Mouse (Mus musculus) midbrain, postnatal 0 days (tissue): ENCODE measurements around the gene Cav2. TPM values are rescaled to one million over a fixed set of nuclear protein-coding genes. Genes with fewer than 3 reads are reported as not detected.

Experiments
- ATAC-seq: fragments of 200-750 bp; cut with Nextera tagmentation; 2 replicates; pipeline ENCODE4 v1.8.0; 2017; ENCODE audit warnings: moderate number of reproducible peaks, mild to moderate bottlenecking, moderate TSS enrichment, moderate library complexity; ENCODE audit not compliant: low FRiP score
- DNase-seq: peaks from one replicate; pipeline ENCODE4 v3.0.0-alpha.2; 2015; ENCODE audit warnings: low spot score
- H3K27ac ChIP-seq: fragments of 300-500 bp; sonication (generic); 2 replicates; pipeline ENCODE4 v1.5.1; 2014; ENCODE audit warnings: low read depth, mild to moderate bottlenecking, low read length, mixed read lengths
- H3K27me3 ChIP-seq: fragments of 300-500 bp; sonication (generic); 2 replicates; pipeline ENCODE4 v1.6.1; 2014; ENCODE audit warnings: low read length, control low read depth, mixed read lengths; ENCODE audit not compliant: insufficient read depth
- H3K36me3 ChIP-seq: fragments of 300-500 bp; sonication (generic); 2 replicates; pipeline ENCODE4 v1.6.1; 2014; ENCODE audit warnings: low read length, control low read depth, mixed read lengths; ENCODE audit not compliant: insufficient read depth
- H3K4me1 ChIP-seq: fragments of 300-500 bp; sonication (generic); 2 replicates; pipeline ENCODE4 v1.6.1; 2014; ENCODE audit warnings: mild to moderate bottlenecking, control low read depth, antibody characterized with exemption, low read length, mixed read lengths; ENCODE audit not compliant: insufficient read depth
- H3K4me2 ChIP-seq: fragments of 300-500 bp; sonication (generic); 2 replicates; pipeline ENCODE4 v1.6.1; 2014; ENCODE audit warnings: low read depth, mild to moderate bottlenecking, low read length, mixed read lengths; ENCODE audit not compliant: poor library complexity, severe bottlenecking
- H3K4me3 ChIP-seq: fragments of 300-500 bp; sonication (generic); 2 replicates; pipeline ENCODE4 v1.5.1; 2014; ENCODE audit warnings: low read depth, mild to moderate bottlenecking, low read length, moderate library complexity
- H3K9ac ChIP-seq: fragments of 300-500 bp; sonication (generic); replicated peaks from 2 replicates; pipeline ENCODE4 v1.6.1; 2014; ENCODE audit warnings: mild to moderate bottlenecking, low read length, moderate library complexity, mixed read lengths; ENCODE audit not compliant: poor library complexity, severe bottlenecking
- H3K9me3 ChIP-seq: fragments of 300-500 bp; sonication (generic); 2 replicates; pipeline ENCODE4 v1.6.1; 2016; ENCODE audit warnings: low read length, control low read depth
- CTCF ChIP-seq: IDR thresholded peaks from 2 replicates; pipeline ENCODE4 v1.5.1; 2016; ENCODE audit warnings: antibody characterized with exemption, mild to moderate bottlenecking
- WGBS: fragments of 180-500 bp; shearing (Covaris S2); extraction: QIAGEN DNeasy Blood & Tissue Kit; methylation state at CpG from one replicate; pipeline ENCODE4 v1.1.7; 2014; 5-methylcytosine and 5-hydroxymethylcytosine counted together
- polyA plus RNA-seq: library from polyadenylated mRNA; unstranded; fragments of >200 nt; fragmentation: Nextera tagmentation; extraction: Ambion mirVana; gene quantifications from 2 replicates; pipeline ENCODE4 v1.2.1, GENCODE M21; 2015
- total RNA-seq: library from RNA; depleted of rRNA; stranded (reverse); fragments of >200 nt; gene quantifications from 2 replicates; pipeline ENCODE4 v1.2.3, GENCODE M21; 2014; rRNA removed

Cav2 gene
- total and polyA plus RNA-seq, 2 experiments from 2014 or later: 17.0 to 18.6 TPM

DNA sequence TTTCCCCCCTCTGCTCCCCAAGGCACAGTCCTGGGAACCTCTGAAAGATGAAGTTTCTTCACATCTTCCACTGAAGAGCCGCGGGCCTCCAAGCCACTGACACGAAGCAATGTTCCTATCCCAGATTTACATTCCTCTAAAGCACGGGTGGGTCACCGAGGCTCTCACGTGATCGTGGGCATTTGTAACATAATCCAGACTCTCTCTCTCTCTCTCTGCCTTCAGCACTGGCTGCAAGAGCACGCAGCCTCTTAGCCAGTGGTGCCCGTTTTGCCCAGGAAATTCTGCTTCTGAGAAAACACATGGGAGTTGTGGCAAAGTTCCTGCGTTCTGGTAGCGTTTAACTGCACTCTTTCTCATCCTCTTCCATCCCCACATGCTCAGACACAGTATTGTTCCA lies 46.2 kb downstream of the Cav2 start:
- Histone ChIP-seq H3K9me3 (no peaks in the 10 kb centered on the region), H3K4me2 (no peak overlapping the region), H3K4me3 (no peak overlapping the region), H3K36me3 (no peaks in the 10 kb centered on the region), H3K4me1 (no peaks in the 10 kb centered on the region), H3K27me3 (no peaks in the 10 kb centered on the region), H3K9ac (no peak overlapping the region), H3K27ac (no peak overlapping the region)
- no peak for TF ChIP-seq CTCF
- 44% methylated on average over 11 of the region's 11 CpGs for WGBS
- ATAC-seq (no peak), DNase-seq (no peak)

DNA sequence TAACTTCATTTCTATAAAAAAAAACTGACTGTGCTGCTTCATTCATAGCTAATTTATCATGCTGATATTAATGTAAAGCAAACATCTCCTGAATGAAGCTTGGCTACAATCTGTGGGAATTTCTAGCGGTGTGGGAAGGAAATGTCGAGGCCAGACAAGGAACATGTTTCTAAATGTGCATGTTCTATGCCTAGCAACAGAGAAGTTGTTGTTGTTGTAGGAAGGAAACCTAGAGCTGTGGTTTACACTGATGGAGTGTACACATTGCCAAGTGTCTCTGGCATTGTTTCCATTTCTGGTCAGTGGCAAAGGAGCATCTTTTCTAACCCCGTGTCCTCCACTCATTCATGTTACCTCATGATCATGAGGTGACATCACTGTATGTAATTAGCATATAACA lies 48.8 kb downstream of the Cav2 start:
- no peaks in the 10 kb centered on the region for H3K27me3 ChIP-seq
- H3K4me3 ChIP-seq: no peak overlapping the region
- ATAC-seq (no peak), DNase-seq (no peak)
- no peaks in the 10 kb centered on the region for H3K4me1 ChIP-seq
- H3K36me3 ChIP-seq: no peaks in the 10 kb centered on the region
- H3K9me3 ChIP-seq: no peaks in the 10 kb centered on the region
- WGBS: 84% methylated on average over 3 of the region's 3 CpGs
- H3K9ac ChIP-seq: no peak overlapping the region
- no peak overlapping the region for H3K27ac ChIP-seq
- no peak for TF ChIP-seq CTCF
- H3K4me2 ChIP-seq: no peak overlapping the region

DNA sequence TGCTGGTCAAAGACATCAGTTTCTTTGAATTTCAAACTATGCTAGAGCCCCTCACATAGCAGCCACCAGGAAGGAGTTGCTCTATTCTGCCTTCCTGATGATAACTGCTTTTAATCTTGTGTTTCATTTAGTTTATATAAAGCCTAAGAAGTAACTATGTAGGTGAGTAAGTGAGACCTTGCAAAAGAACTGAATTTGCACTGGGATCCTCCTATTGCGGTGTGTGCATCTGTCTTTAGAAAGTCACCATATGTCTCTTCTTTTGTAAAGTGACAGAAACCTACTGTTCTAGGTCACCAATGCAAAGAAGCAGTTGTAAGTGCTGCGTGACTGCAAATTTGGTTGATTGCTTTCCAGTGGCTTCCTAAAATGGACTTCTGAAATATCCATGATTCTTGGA lies 56.7 kb downstream of the Cav2 start:
- no peak overlapping the region for H3K27ac ChIP-seq
- no peak overlapping the region for H3K9ac ChIP-seq
- no peaks in the 10 kb centered on the region for H3K4me1 ChIP-seq
- no peak for ATAC-seq
- H3K36me3 ChIP-seq: no peaks in the 10 kb centered on the region
- no peak overlapping the region for H3K4me2 ChIP-seq
- no peak for TF ChIP-seq CTCF
- DNase-seq: no peak
- WGBS: 94% methylated on average over 2 of the region's 2 CpGs
- no peak overlapping the region for H3K4me3 ChIP-seq
- H3K27me3 ChIP-seq: no peaks in the 10 kb centered on the region
- H3K9me3 ChIP-seq: no peaks in the 10 kb centered on the region

Other genes starting within 250 kb of the Cav2 start
- 22.1 and 24.2 TPM in 2 replicates for gene Tes, start 216.0 kb upstream of the Cav2 start, total RNA-seq
- 11.9 and 12.1 TPM in 2 replicates for gene Tes, start 216.0 kb upstream of the Cav2 start, polyA plus RNA-seq
- 34.9 and 37.4 TPM in 2 replicates for gene Cav1, start 25.1 kb downstream of the Cav2 start, total RNA-seq
- 19.4 and 19.5 TPM in 2 replicates for gene Cav1, start 25.1 kb downstream of the Cav2 start, polyA plus RNA-seq
- 3.0 and 3.2 TPM in 2 replicates for gene Met, start 182.6 kb downstream of the Cav2 start, total RNA-seq
- gene Met, start 182.6 kb downstream of the Cav2 start, polyA plus RNA-seq: 0.46 and 0.47 TPM in 2 replicates